Mouse (Mus musculus): ENCODE data around the gene Fetub. TPM values are rescaled to one million over a fixed set of nuclear protein-coding genes. Genes with fewer than 3 reads are reported as not detected.

Fetub gene
- polyA plus RNA-seq, 1 experiment from 2014 or later = 0.83 TPM

- Histone ChIP-seq H3K4me3 (replicated peaks; ENCODE audit: low read length) (no peak overlapping the region), H3K27me3 (ENCODE audit: control insufficient read depth, insufficient read depth, low read length) (no peaks in the 10 kb centered on the region), H3K27ac (ENCODE audit: low read length) (no peak overlapping the region), H3K9me3 (replicated peaks; ENCODE audit: control insufficient read depth, low read length) (no peaks in the 10 kb centered on the region), H3K9ac (ENCODE audit: low read length) (no peak overlapping the region), H3K4me1 (ENCODE audit: control insufficient read depth, insufficient read depth, low read length) (no peaks in the 10 kb centered on the region), H3K4me2 (ENCODE audit: low read depth, low read length) (no peak overlapping the region), H3K36me3 (ENCODE audit: control insufficient read depth, insufficient read depth, low read length) (no peaks in the 10 kb centered on the region)
- 79% methylated on average over 5 of the region's 5 CpGs for WGBS
- no peak for ATAC-seq (ENCODE audit: insufficient read depth, low FRiP score)
These were observed 34.7 kb upstream of the Fetub start for GRCm38 (mm10) chr16:22883441-22883840.

- Histone ChIP-seq H3K9me3 (replicated peaks; ENCODE audit: control insufficient read depth, low read length) (no peaks in the 10 kb centered on the region), H3K4me1 (ENCODE audit: control insufficient read depth, insufficient read depth, low read length) (no peaks in the 10 kb centered on the region), H3K4me2 (ENCODE audit: low read depth, low read length) (no peak overlapping the region), H3K9ac (ENCODE audit: low read length) (no peak overlapping the region), H3K27me3 (ENCODE audit: control insufficient read depth, insufficient read depth, low read length) (no peaks in the 10 kb centered on the region), H3K27ac (ENCODE audit: low read length) (no peak overlapping the region), H3K36me3 (ENCODE audit: control insufficient read depth, insufficient read depth, low read length) (no peaks in the 10 kb centered on the region), H3K4me3 (replicated peaks; ENCODE audit: low read length) (no peak overlapping the region)
- 32% methylated on average over 4 of the region's 4 CpGs for WGBS
- ATAC-seq (ENCODE audit: insufficient read depth, low FRiP score) = no peak
These were observed 32.8 kb upstream of the Fetub start for GRCm38 (mm10) chr16:22885356-22885755.

GRCm38 (mm10) chr16:22886726-22887125 is 31.4 kb upstream of the Fetub start:
- H3K4me1 ChIP-seq (ENCODE audit: control insufficient read depth, insufficient read depth, low read length) = no peaks in the 10 kb centered on the region
- H3K27ac ChIP-seq (ENCODE audit: low read length) = no peak overlapping the region
- H3K9me3 ChIP-seq (replicated peaks; ENCODE audit: control insufficient read depth, low read length) = no peaks in the 10 kb centered on the region
- H3K4me3 ChIP-seq (replicated peaks; ENCODE audit: low read length) = no peak overlapping the region
- H3K36me3 ChIP-seq (ENCODE audit: control insufficient read depth, insufficient read depth, low read length) = no peaks in the 10 kb centered on the region
- ATAC-seq (ENCODE audit: insufficient read depth, low FRiP score) = no peak
- 55% methylated on average over 3 of the region's 3 CpGs for whole genome bisulfite sequencing
- no peak overlapping the region for H3K9ac ChIP-seq (ENCODE audit: low read length)
- H3K4me2 ChIP-seq (ENCODE audit: low read depth, low read length) = no peak overlapping the region
- H3K27me3 ChIP-seq (ENCODE audit: control insufficient read depth, insufficient read depth, low read length) = no peaks in the 10 kb centered on the region

- ATAC-seq (ENCODE audit: insufficient read depth, low FRiP score) = no peak
- 71% methylated on average over 4 of the region's 4 CpGs for WGBS
These were observed 29.3 kb upstream of the Fetub start for GRCm38 (mm10) chr16:22888835-22889234.

GRCm38 (mm10) chr16:22889716-22890115 is 28.4 kb upstream of the Fetub start:
- no peak overlapping the region for H3K9ac ChIP-seq (ENCODE audit: low read length)
- no peak overlapping the region for H3K27ac ChIP-seq (ENCODE audit: low read length)
- ATAC-seq (ENCODE audit: insufficient read depth, low FRiP score) = no peak
- 80% methylated on average over 8 of the region's 8 CpGs for whole genome bisulfite sequencing
- H3K4me2 ChIP-seq (ENCODE audit: low read depth, low read length) = no peak overlapping the region
- H3K9me3 ChIP-seq (replicated peaks; ENCODE audit: control insufficient read depth, low read length) = no peaks in the 10 kb centered on the region
- H3K4me3 ChIP-seq (replicated peaks; ENCODE audit: low read length) = no peak overlapping the region
- no peaks in the 10 kb centered on the region for H3K4me1 ChIP-seq (ENCODE audit: control insufficient read depth, insufficient read depth, low read length)
- H3K27me3 ChIP-seq (ENCODE audit: control insufficient read depth, insufficient read depth, low read length) = no peaks in the 10 kb centered on the region
- no peaks in the 10 kb centered on the region for H3K36me3 ChIP-seq (ENCODE audit: control insufficient read depth, insufficient read depth, low read length)

More at GRCm38 (mm10) chr16:22888835-22889234, 29.3 kb upstream of the Fetub start:
- Histone ChIP-seq H3K27ac (ENCODE audit: low read length) (no peak overlapping the region), H3K4me2 (ENCODE audit: low read depth, low read length) (no peak overlapping the region), H3K27me3 (ENCODE audit: control insufficient read depth, insufficient read depth, low read length) (no peaks in the 10 kb centered on the region), H3K9ac (ENCODE audit: low read length) (no peak overlapping the region), H3K9me3 (replicated peaks; ENCODE audit: control insufficient read depth, low read length) (no peaks in the 10 kb centered on the region), H3K36me3 (ENCODE audit: control insufficient read depth, insufficient read depth, low read length) (no peaks in the 10 kb centered on the region), H3K4me3 (replicated peaks; ENCODE audit: low read length) (no peak overlapping the region), H3K4me1 (ENCODE audit: control insufficient read depth, insufficient read depth, low read length) (no peaks in the 10 kb centered on the region)

- Histone ChIP-seq H3K4me2 (ENCODE audit: low read depth, low read length) (no peak within 1 kb of the TSS), H3K36me3 (ENCODE audit: control insufficient read depth, insufficient read depth, low read length) (no peaks in the 10 kb centered on the region), H3K4me3 (replicated peaks; ENCODE audit: low read length) (no peak within 1 kb of the TSS), H3K27me3 (ENCODE audit: control insufficient read depth, insufficient read depth, low read length) (no peaks in the 10 kb centered on the region), H3K9me3 (replicated peaks; ENCODE audit: control insufficient read depth, low read length) (no peaks in the 10 kb centered on the region), H3K27ac (ENCODE audit: low read length) (no peak within 1 kb of the TSS), H3K9ac (ENCODE audit: low read length) (no peak within 1 kb of the TSS), H3K4me1 (ENCODE audit: control insufficient read depth, insufficient read depth, low read length) (no peaks in the 10 kb centered on the region)
- no peak for ATAC-seq (ENCODE audit: insufficient read depth, low FRiP score)
- 78% methylated on average over 11 of the region's 11 CpGs for WGBS
These were observed 27.2 kb upstream of the Fetub start, which contains the start of gene Ahsg for GRCm38 (mm10) chr16:22890683-22891510. TSS of gene Ahsg (plus strand) at chr16:22891277.

- Histone ChIP-seq H3K9me3 (replicated peaks; ENCODE audit: control insufficient read depth, low read length) (no peaks in the 10 kb centered on the region), H3K27ac (ENCODE audit: low read length) (no peak overlapping the region), H3K4me2 (ENCODE audit: low read depth, low read length) (no peak overlapping the region), H3K27me3 (ENCODE audit: control insufficient read depth, insufficient read depth, low read length) (no peaks in the 10 kb centered on the region), H3K4me3 (replicated peaks; ENCODE audit: low read length) (no peak overlapping the region), H3K9ac (ENCODE audit: low read length) (no peak overlapping the region), H3K4me1 (ENCODE audit: control insufficient read depth, insufficient read depth, low read length) (no peaks in the 10 kb centered on the region), H3K36me3 (ENCODE audit: control insufficient read depth, insufficient read depth, low read length) (no peaks in the 10 kb centered on the region)
- 90% methylated on average over 8 of the region's 8 CpGs for WGBS
- ATAC-seq (ENCODE audit: insufficient read depth, low FRiP score) = no peak
These were observed 26.4 kb upstream of the Fetub start for GRCm38 (mm10) chr16:22891733-22892154.

GRCm38 (mm10) chr16:22894095-22894494 is 24.0 kb upstream of the Fetub start:
- ATAC-seq (ENCODE audit: insufficient read depth, low FRiP score) = no peak

GRCm38 (mm10) chr16:22896618-22897017 is 21.5 kb upstream of the Fetub start:
- Histone ChIP-seq H3K4me3 (replicated peaks; ENCODE audit: low read length) (no peak overlapping the region), H3K9me3 (replicated peaks; ENCODE audit: control insufficient read depth, low read length) (no peaks in the 10 kb centered on the region), H3K27me3 (ENCODE audit: control insufficient read depth, insufficient read depth, low read length) (no peaks in the 10 kb centered on the region), H3K27ac (ENCODE audit: low read length) (no peak overlapping the region), H3K9ac (ENCODE audit: low read length) (no peak overlapping the region), H3K4me1 (ENCODE audit: control insufficient read depth, insufficient read depth, low read length) (no peaks in the 10 kb centered on the region), H3K4me2 (ENCODE audit: low read depth, low read length) (no peak overlapping the region), H3K36me3 (ENCODE audit: control insufficient read depth, insufficient read depth, low read length) (no peaks in the 10 kb centered on the region)
- 44% methylated on average over 2 of the region's 2 CpGs for WGBS
- ATAC-seq (ENCODE audit: insufficient read depth, low FRiP score) = no peak

More at GRCm38 (mm10) chr16:22894095-22894494, 24.0 kb upstream of the Fetub start:
- H3K9me3 ChIP-seq (replicated peaks; ENCODE audit: control insufficient read depth, low read length) = no peaks in the 10 kb centered on the region
- no peaks in the 10 kb centered on the region for H3K4me1 ChIP-seq (ENCODE audit: control insufficient read depth, insufficient read depth, low read length)
- no peaks in the 10 kb centered on the region for H3K27me3 ChIP-seq (ENCODE audit: control insufficient read depth, insufficient read depth, low read length)
- no peak overlapping the region for H3K9ac ChIP-seq (ENCODE audit: low read length)
- H3K36me3 ChIP-seq (ENCODE audit: control insufficient read depth, insufficient read depth, low read length) = no peaks in the 10 kb centered on the region
- H3K4me3 ChIP-seq (replicated peaks; ENCODE audit: low read length) = no peak overlapping the region
- WGBS = 70% methylated on average over 8 of the region's 8 CpGs
- H3K4me2 ChIP-seq (ENCODE audit: low read depth, low read length) = no peak overlapping the region
- no peak overlapping the region for H3K27ac ChIP-seq (ENCODE audit: low read length)

Data from stomach, embryonic 16.5 days (tissue).